Mouse (Mus musculus): ENCODE measurements around the gene Zfp446. TPM values are rescaled to one million over a fixed set of nuclear protein-coding genes. Genes with fewer than 3 reads are reported as not detected.

Gene Zfp446
- polyA plus RNA-seq, 1 experiment from 2014 or later = 7.1 TPM

- H3K36me3 ChIP-seq (ENCODE audit: control insufficient read depth, insufficient read depth, low read length) = peaks cover 5% of the 10 kb centered on the region; the same call in 1 of the 2 replicates
- WGBS = 1% methylated on average over 42 of the region's 42 CpGs
- H3K9me3 ChIP-seq (ENCODE audit: control insufficient read depth, low read length) = no peaks in the 10 kb centered on the region
- peak overlapping the region; percentile 87 for H3K9ac ChIP-seq (ENCODE audit: low read length)
- peak; percentile 83 for ATAC-seq (ENCODE audit: insufficient read depth, low FRiP score, low TSS enrichment)
- H3K4me1 ChIP-seq (ENCODE audit: control insufficient read depth, insufficient read depth, low read length) = peaks cover 8% of the 10 kb centered on the region
- DNase-seq (ENCODE audit: low spot score) = peak; percentile 96
- H3K4me2 ChIP-seq (ENCODE audit: low read depth) = peak overlapping the region; percentile 83
- peak overlapping the region; percentile 93 for H3K27ac ChIP-seq (ENCODE audit: low read depth, low read length)
- peaks cover 7% of the 10 kb centered on the region for H3K27me3 ChIP-seq (ENCODE audit: control insufficient read depth, insufficient read depth, low read length)
- H3K4me3 ChIP-seq (ENCODE audit: low read depth, low read length) = peak overlapping the region; percentile 64
Observed at GRCm38 (mm10) chr7:13009143-13010004, 31.7 kb downstream of the Zfp446 start.

GRCm38 (mm10) chr7:13010005-13010908, 32.6 kb downstream of the Zfp446 start, which contains the start of gene Zbtb45:
Gene Zbtb45, minus strand, starts transcription at chr7:13010034.
- no peak; the same call in 1 of the 2 replicates for ATAC-seq (ENCODE audit: insufficient read depth, low FRiP score, low TSS enrichment)
- peak; percentile 42 for DNase-seq (ENCODE audit: low spot score)
- 7% methylated on average over 26 of the region's 26 CpGs for WGBS
- H3K4me3 ChIP-seq (ENCODE audit: low read depth, low read length) = peak within 1 kb of the TSS; percentile 64
- peaks cover 5% of the 10 kb centered on the region; the same call in 1 of the 2 replicates for H3K36me3 ChIP-seq (ENCODE audit: control insufficient read depth, insufficient read depth, low read length)
- H3K27ac ChIP-seq (ENCODE audit: low read depth, low read length) = peak within 1 kb of the TSS; percentile 93
- no peaks in the 10 kb centered on the region for H3K9me3 ChIP-seq (ENCODE audit: control insufficient read depth, low read length)
- peaks cover 8% of the 10 kb centered on the region for H3K4me1 ChIP-seq (ENCODE audit: control insufficient read depth, insufficient read depth, low read length)
- H3K4me2 ChIP-seq (ENCODE audit: low read depth) = peak within 1 kb of the TSS; percentile 83
- peak within 1 kb of the TSS; percentile 87 for H3K9ac ChIP-seq (ENCODE audit: low read length)
- H3K27me3 ChIP-seq (ENCODE audit: control insufficient read depth, insufficient read depth, low read length) = peaks cover 7% of the 10 kb centered on the region

GRCm38 (mm10) chr7:13013671-13014070, 36.0 kb downstream of the Zfp446 start:
- Histone ChIP-seq H3K4me2 (ENCODE audit: low read depth) (no peak overlapping the region), H3K9me3 (ENCODE audit: control insufficient read depth, low read length) (no peaks in the 10 kb centered on the region), H3K9ac (ENCODE audit: low read length) (no peak overlapping the region), H3K36me3 (ENCODE audit: control insufficient read depth, insufficient read depth, low read length) (no peaks in the 10 kb centered on the region), H3K4me3 (ENCODE audit: low read depth, low read length) (no peak overlapping the region), H3K27me3 (ENCODE audit: control insufficient read depth, insufficient read depth, low read length) (no peaks in the 10 kb centered on the region), H3K27ac (ENCODE audit: low read depth, low read length) (no peak overlapping the region), H3K4me1 (ENCODE audit: control insufficient read depth, insufficient read depth, low read length) (peaks cover 4% of the 10 kb centered on the region; the same call in 1 of the 2 replicates)
- ATAC-seq (ENCODE audit: insufficient read depth, low FRiP score, low TSS enrichment) (no peak), DNase-seq (ENCODE audit: low spot score) (no peak)
- WGBS = 66% methylated on average over 4 of the region's 4 CpGs

- WGBS = 36% methylated on average over 6 of the region's 6 CpGs
Observed at GRCm38 (mm10) chr7:13014275-13014839, 36.7 kb downstream of the Zfp446 start.

GRCm38 (mm10) chr7:13015217-13015616, 37.6 kb downstream of the Zfp446 start:
- DNase-seq (ENCODE audit: low spot score) (no peak), ATAC-seq (ENCODE audit: insufficient read depth, low FRiP score, low TSS enrichment) (no peak)
- 81% methylated on average over 1 of the region's 1 CpGs for WGBS

More at GRCm38 (mm10) chr7:13014275-13014839, 36.7 kb downstream of the Zfp446 start:
- Histone ChIP-seq H3K4me1 (ENCODE audit: control insufficient read depth, insufficient read depth, low read length) (peaks cover 4% of the 10 kb centered on the region; the same call in 1 of the 2 replicates), H3K27me3 (ENCODE audit: control insufficient read depth, insufficient read depth, low read length) (no peaks in the 10 kb centered on the region), H3K4me2 (ENCODE audit: low read depth) (no peak overlapping the region), H3K9ac (ENCODE audit: low read length) (no peak overlapping the region), H3K9me3 (ENCODE audit: control insufficient read depth, low read length) (no peaks in the 10 kb centered on the region), H3K27ac (ENCODE audit: low read depth, low read length) (no peak overlapping the region), H3K4me3 (ENCODE audit: low read depth, low read length) (no peak overlapping the region), H3K36me3 (ENCODE audit: control insufficient read depth, insufficient read depth, low read length) (no peaks in the 10 kb centered on the region)
- DNase-seq (ENCODE audit: low spot score) (no peak), ATAC-seq (ENCODE audit: insufficient read depth, low FRiP score, low TSS enrichment) (no peak)

GRCm38 (mm10) chr7:13022773-13023535, 45.3 kb downstream of the Zfp446 start:
- peak overlapping the region; percentile 95 for H3K4me3 ChIP-seq (ENCODE audit: low read depth, low read length)
- ATAC-seq (ENCODE audit: insufficient read depth, low FRiP score, low TSS enrichment) (peak; percentile 67), DNase-seq (ENCODE audit: low spot score) (peak; percentile 91)
- peak overlapping the region; percentile 97 for H3K9ac ChIP-seq (ENCODE audit: low read length)
- H3K4me2 ChIP-seq (ENCODE audit: low read depth) = peak overlapping the region; percentile 98
- peak overlapping the region; percentile 99 for H3K27ac ChIP-seq (ENCODE audit: low read depth, low read length)
- H3K27me3 ChIP-seq (ENCODE audit: control insufficient read depth, insufficient read depth, low read length) = no peaks in the 10 kb centered on the region
- 3% methylated on average over 31 of the region's 31 CpGs for WGBS
- no peaks in the 10 kb centered on the region for H3K9me3 ChIP-seq (ENCODE audit: control insufficient read depth, low read length)
- H3K4me1 ChIP-seq (ENCODE audit: control insufficient read depth, insufficient read depth, low read length) = peaks cover 13% of the 10 kb centered on the region
- H3K36me3 ChIP-seq (ENCODE audit: control insufficient read depth, insufficient read depth, low read length) = peaks cover 16% of the 10 kb centered on the region

More at GRCm38 (mm10) chr7:13015217-13015616, 37.6 kb downstream of the Zfp446 start:
- no peaks in the 10 kb centered on the region for H3K27me3 ChIP-seq (ENCODE audit: control insufficient read depth, insufficient read depth, low read length)
- no peak overlapping the region for H3K27ac ChIP-seq (ENCODE audit: low read depth, low read length)
- H3K9me3 ChIP-seq (ENCODE audit: control insufficient read depth, low read length) = no peaks in the 10 kb centered on the region
- H3K4me3 ChIP-seq (ENCODE audit: low read depth, low read length) = no peak overlapping the region
- no peaks in the 10 kb centered on the region for H3K36me3 ChIP-seq (ENCODE audit: control insufficient read depth, insufficient read depth, low read length)
- no peak overlapping the region for H3K9ac ChIP-seq (ENCODE audit: low read length)
- no peak overlapping the region for H3K4me2 ChIP-seq (ENCODE audit: low read depth)
- peaks cover 4% of the 10 kb centered on the region; the same call in 1 of the 2 replicates for H3K4me1 ChIP-seq (ENCODE audit: control insufficient read depth, insufficient read depth, low read length)

GRCm38 (mm10) chr7:13023928-13024731, 46.5 kb downstream of the Zfp446 start:
- peak; percentile 97 for DNase-seq (ENCODE audit: low spot score)
- H3K4me1 ChIP-seq (ENCODE audit: control insufficient read depth, insufficient read depth, low read length) = peaks cover 13% of the 10 kb centered on the region
- H3K4me3 ChIP-seq (ENCODE audit: low read depth, low read length) = peak overlapping the region; percentile 95
- peak overlapping the region; percentile 97 for H3K9ac ChIP-seq (ENCODE audit: low read length)
- H3K36me3 ChIP-seq (ENCODE audit: control insufficient read depth, insufficient read depth, low read length) = peaks cover 27% of the 10 kb centered on the region
- H3K4me2 ChIP-seq (ENCODE audit: low read depth) = peak overlapping the region; percentile 98
- H3K27me3 ChIP-seq (ENCODE audit: control insufficient read depth, insufficient read depth, low read length) = no peaks in the 10 kb centered on the region
- H3K27ac ChIP-seq (ENCODE audit: low read depth, low read length) = peak overlapping the region; percentile 99
- peak; percentile 85 for ATAC-seq (ENCODE audit: insufficient read depth, low FRiP score, low TSS enrichment)
- no peaks in the 10 kb centered on the region for H3K9me3 ChIP-seq (ENCODE audit: control insufficient read depth, low read length)
- WGBS = under 1% methylated on average over 79 of the region's 95 CpGs

Data from neural tube, embryonic 11.5 days (tissue).